Mouse (Mus musculus) bone marrow, adult 2 months (tissue): ENCODE measurements around the gene Galnt16.

Experiments used
- CTCF ChIP-seq: fragments of 200-500 bp; IDR thresholded peaks from 2 replicates; pipeline ENCODE4 v1.5.1; 2011; ENCODE audit warnings: low read length, control low read depth; ENCODE audit not compliant: control insufficient read depth, insufficient read depth
- POLR2A ChIP-seq: fragments of 200-500 bp; IDR thresholded peaks from 2 replicates; pipeline ENCODE4 v1.6.1; 2011; ENCODE audit warnings: low read depth, mild to moderate bottlenecking, control low read depth, low read length, borderline replicate concordance; ENCODE audit not compliant: control insufficient read depth

DNA sequence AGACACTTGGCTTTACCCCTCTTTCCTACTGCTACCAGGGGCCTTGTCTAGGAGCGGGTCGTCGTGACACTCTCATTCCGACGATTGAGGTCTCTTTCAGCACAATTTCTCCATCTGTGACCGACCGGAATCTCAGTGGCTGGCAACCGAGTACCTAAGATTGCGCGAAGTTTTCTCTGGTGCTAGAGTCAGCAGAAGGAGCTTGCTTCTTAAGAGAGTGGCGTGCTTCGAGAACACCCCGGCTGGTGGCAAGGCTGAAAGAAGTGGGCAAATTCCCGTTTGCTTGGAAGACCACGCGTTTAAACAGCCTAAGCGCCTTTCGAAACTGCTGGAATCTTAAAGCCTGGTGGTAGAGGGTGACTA, 126.4 kb downstream of the Galnt16 start:
- TF ChIP-seq CTCF: no peak
- TF ChIP-seq POLR2A: no peak
